Mouse (Mus musculus): Measurements from ENCODE around the gene Slc2a9. TPM values are rescaled to one million over a fixed set of nuclear protein-coding genes. Genes with fewer than 3 reads are reported as not detected.

Slc2a9 gene
- polyA plus RNA-seq, 1 experiment from 2014 or later = 0.62 TPM

DNA sequence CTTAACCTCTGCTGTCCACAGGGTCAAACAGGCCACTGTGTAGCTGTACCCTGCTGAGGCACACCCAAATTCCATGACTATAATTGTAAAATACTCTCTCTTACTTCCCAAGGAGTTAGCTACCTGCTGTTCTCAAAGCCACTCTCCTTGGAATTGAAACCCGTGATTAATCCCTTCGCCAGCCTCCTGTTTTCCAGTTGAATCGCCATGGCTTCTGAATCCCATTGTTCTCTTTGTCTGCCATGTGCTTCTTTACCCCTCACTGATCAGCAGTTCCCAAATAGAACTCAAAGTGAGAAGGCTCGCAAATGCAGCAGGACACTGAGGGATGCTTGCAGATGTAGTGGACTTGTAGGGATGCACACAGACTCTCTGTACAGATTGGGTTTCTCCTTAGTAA lies 80.5 kb downstream of the Slc2a9 start:
- TF ChIP-seq CTCF (IDR thresholded peaks at IDR 0.05; ENCODE audit: low read depth) (no peak), EP300 (optimal IDR thresholded peaks at IDR 0.05) (no peak)

DNA sequence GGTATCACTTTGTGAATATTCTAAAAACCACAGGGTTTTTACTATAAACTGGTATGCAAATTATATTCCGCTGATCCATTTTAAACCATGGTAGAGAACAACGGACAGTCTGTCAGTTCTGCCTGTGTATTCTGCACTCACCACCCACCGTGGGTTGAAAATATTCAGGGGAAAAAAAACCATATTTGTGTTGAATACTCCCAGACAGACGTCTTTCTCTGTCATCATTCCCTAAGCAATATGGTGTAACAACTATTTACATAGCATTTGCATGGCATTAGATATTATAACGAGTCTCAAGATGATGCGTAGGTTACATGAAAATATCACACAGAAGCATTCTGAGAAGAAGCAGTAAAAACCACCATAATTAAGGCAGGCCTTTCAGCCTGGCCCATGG lies 84.1 kb downstream of the Slc2a9 start:
- no peak for DNase-seq (ENCODE audit: low spot score)
- Histone ChIP-seq H3K9me3 (ENCODE audit: control insufficient read depth, low read length) (no peaks in the 10 kb centered on the region), H3K27me3 (ENCODE audit: control insufficient read depth, insufficient read depth, low read length) (no peaks in the 10 kb centered on the region), H3K4me2 (replicated peaks; ENCODE audit: low read depth) (no peak overlapping the region), H3K9ac (ENCODE audit: low read length) (no peak overlapping the region), H3K36me3 (ENCODE audit: control insufficient read depth, insufficient read depth, low read length) (no peaks in the 10 kb centered on the region), H3K4me1 (replicated peaks; ENCODE audit: control insufficient read depth, insufficient read depth) (no peaks in the 10 kb centered on the region), H3K4me3 (ENCODE audit: low read depth, low read length) (no peak overlapping the region), H3K27ac (replicated peaks) (no peak overlapping the region)
- TF ChIP-seq EP300 (optimal IDR thresholded peaks at IDR 0.05) (no peak), CTCF (IDR thresholded peaks at IDR 0.05; ENCODE audit: low read depth) (no peak)
- no peak for ATAC-seq (ENCODE audit: low FRiP score, low TSS enrichment)
- WGBS = 88% methylated on average over 6 of the region's 6 CpGs

More for the DNA sequence above, 80.5 kb downstream of the Slc2a9 start:
- DNase-seq (ENCODE audit: low spot score) (no peak), ATAC-seq (ENCODE audit: low FRiP score, low TSS enrichment) (no peak)
- 51% methylated on average over 4 of the region's 4 CpGs for WGBS
- Histone ChIP-seq H3K27ac (replicated peaks) (no peak overlapping the region), H3K4me2 (replicated peaks; ENCODE audit: low read depth) (no peak overlapping the region), H3K9ac (ENCODE audit: low read length) (no peak overlapping the region), H3K9me3 (ENCODE audit: control insufficient read depth, low read length) (no peaks in the 10 kb centered on the region), H3K36me3 (ENCODE audit: control insufficient read depth, insufficient read depth, low read length) (no peaks in the 10 kb centered on the region), H3K27me3 (ENCODE audit: control insufficient read depth, insufficient read depth, low read length) (no peaks in the 10 kb centered on the region), H3K4me1 (replicated peaks; ENCODE audit: control insufficient read depth, insufficient read depth) (no peaks in the 10 kb centered on the region), H3K4me3 (ENCODE audit: low read depth, low read length) (no peak overlapping the region)

DNA sequence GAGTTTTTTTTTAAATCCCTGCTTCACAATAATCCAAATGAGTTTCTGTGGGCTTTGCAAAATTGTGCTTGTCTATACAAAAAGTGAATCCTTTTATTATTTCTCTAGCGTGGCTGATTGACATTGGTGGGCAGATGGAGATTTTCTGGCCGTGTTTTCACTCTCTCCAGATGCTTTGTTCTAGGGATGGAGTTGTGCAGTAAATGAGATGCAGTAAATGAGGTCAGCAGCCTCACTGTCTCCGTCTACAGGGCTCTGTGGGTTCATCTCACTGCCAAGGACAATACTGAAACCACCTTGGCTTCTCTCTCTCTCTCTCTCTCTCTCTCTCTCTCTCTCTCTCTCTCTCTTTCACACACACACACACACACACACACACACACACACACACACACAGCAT lies 99.3 kb downstream of the Slc2a9 start:
- no peak overlapping the region for H3K9ac ChIP-seq (ENCODE audit: low read length)
- no peaks in the 10 kb centered on the region for H3K9me3 ChIP-seq (ENCODE audit: control insufficient read depth, low read length)
- ATAC-seq (ENCODE audit: low FRiP score, low TSS enrichment) (no peak), DNase-seq (ENCODE audit: low spot score) (no peak)
- no peaks in the 10 kb centered on the region for H3K4me1 ChIP-seq (replicated peaks; ENCODE audit: control insufficient read depth, insufficient read depth)
- H3K27me3 ChIP-seq (ENCODE audit: control insufficient read depth, insufficient read depth, low read length) = no peaks in the 10 kb centered on the region
- WGBS = 49% methylated on average over 3 of the region's 3 CpGs
- no peak overlapping the region for H3K27ac ChIP-seq (replicated peaks)
- H3K4me3 ChIP-seq (ENCODE audit: low read depth, low read length) = no peak overlapping the region
- no peaks in the 10 kb centered on the region for H3K36me3 ChIP-seq (ENCODE audit: control insufficient read depth, insufficient read depth, low read length)
- no peak overlapping the region for H3K4me2 ChIP-seq (replicated peaks; ENCODE audit: low read depth)
- no peak for TF ChIP-seq EP300 (optimal IDR thresholded peaks at IDR 0.05)

DNA sequence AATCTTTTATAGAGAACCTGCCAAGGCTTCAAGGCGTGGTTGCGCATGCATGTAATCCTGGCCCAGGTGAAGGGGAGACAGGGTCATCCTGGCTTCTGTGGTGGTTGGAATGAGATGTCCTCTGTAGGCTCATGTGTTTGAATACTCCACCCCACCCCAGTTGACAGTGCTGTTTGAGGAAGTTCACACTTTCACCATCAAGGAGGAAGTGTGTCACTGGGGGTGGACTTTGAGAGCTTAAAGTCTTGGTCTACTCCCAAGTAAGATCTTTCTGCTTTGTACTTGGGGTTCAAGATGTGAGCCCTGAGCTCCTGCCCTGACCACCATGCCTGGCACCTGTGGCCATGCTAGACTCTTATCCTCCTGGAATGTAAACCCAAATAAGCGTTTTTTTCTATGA lies 100.7 kb downstream of the Slc2a9 start:
- 84% methylated on average over 3 of the region's 3 CpGs for WGBS
- no peaks in the 10 kb centered on the region for H3K9me3 ChIP-seq (ENCODE audit: control insufficient read depth, low read length)
- no peak for TF ChIP-seq CTCF (IDR thresholded peaks at IDR 0.05; ENCODE audit: low read depth)
- no peak for TF ChIP-seq EP300 (optimal IDR thresholded peaks at IDR 0.05)
- no peaks in the 10 kb centered on the region for H3K27me3 ChIP-seq (ENCODE audit: control insufficient read depth, insufficient read depth, low read length)
- H3K27ac ChIP-seq (replicated peaks) = no peak overlapping the region
- ATAC-seq (ENCODE audit: low FRiP score, low TSS enrichment) (no peak), DNase-seq (ENCODE audit: low spot score) (no peak)
- H3K9ac ChIP-seq (ENCODE audit: low read length) = no peak overlapping the region
- no peaks in the 10 kb centered on the region for H3K4me1 ChIP-seq (replicated peaks; ENCODE audit: control insufficient read depth, insufficient read depth)
- no peaks in the 10 kb centered on the region for H3K36me3 ChIP-seq (ENCODE audit: control insufficient read depth, insufficient read depth, low read length)
- no peak overlapping the region for H3K4me3 ChIP-seq (ENCODE audit: low read depth, low read length)
- no peak overlapping the region for H3K4me2 ChIP-seq (replicated peaks; ENCODE audit: low read depth)

DNA sequence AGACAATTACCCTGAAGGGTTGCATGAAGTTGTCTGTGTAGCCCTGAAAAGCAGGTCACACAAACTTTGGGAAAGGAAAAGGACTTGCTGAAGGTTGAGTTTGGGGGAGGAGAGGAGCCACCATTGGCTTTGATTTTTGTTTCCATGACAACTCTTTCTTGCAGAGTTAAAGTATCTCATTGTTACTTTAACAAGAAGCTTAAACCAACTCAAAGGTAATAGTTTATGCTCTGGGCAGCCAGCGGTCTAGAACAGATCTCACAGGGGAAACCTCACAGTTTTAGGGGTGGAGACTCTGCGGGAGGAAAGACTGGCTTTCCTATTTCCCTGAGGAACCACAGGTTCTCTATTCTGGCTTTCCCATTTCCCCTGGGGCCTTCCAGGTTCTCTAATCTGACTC lies 114.1 kb downstream of the Slc2a9 start:
- DNase-seq (ENCODE audit: low spot score) = no peak
- Histone ChIP-seq H3K4me3 (ENCODE audit: low read depth, low read length) (no peak overlapping the region), H3K27ac (replicated peaks) (no peak overlapping the region), H3K9me3 (ENCODE audit: control insufficient read depth, low read length) (no peaks in the 10 kb centered on the region), H3K4me2 (replicated peaks; ENCODE audit: low read depth) (no peak overlapping the region), H3K36me3 (ENCODE audit: control insufficient read depth, insufficient read depth, low read length) (no peaks in the 10 kb centered on the region), H3K4me1 (replicated peaks; ENCODE audit: control insufficient read depth, insufficient read depth) (no peaks in the 10 kb centered on the region), H3K9ac (ENCODE audit: low read length) (no peak overlapping the region), H3K27me3 (ENCODE audit: control insufficient read depth, insufficient read depth, low read length) (no peaks in the 10 kb centered on the region)
- 47% methylated on average over 2 of the region's 2 CpGs for WGBS
- no peak for ATAC-seq (ENCODE audit: low FRiP score, low TSS enrichment)
- TF ChIP-seq CTCF (IDR thresholded peaks at IDR 0.05; ENCODE audit: low read depth) (no peak), EP300 (optimal IDR thresholded peaks at IDR 0.05) (no peak)

- H3K4me3 ChIP-seq (ENCODE audit: low read depth, low read length) = no peak overlapping the region
- no peaks in the 10 kb centered on the region for H3K27me3 ChIP-seq (ENCODE audit: control insufficient read depth, insufficient read depth, low read length)
- no peak for TF ChIP-seq EP300 (optimal IDR thresholded peaks at IDR 0.05)
- no peak for TF ChIP-seq CTCF (IDR thresholded peaks at IDR 0.05; ENCODE audit: low read depth)
- DNase-seq (ENCODE audit: low spot score) = no peak
- no peak overlapping the region for H3K9ac ChIP-seq (ENCODE audit: low read length)
- 44% methylated on average over 10 of the region's 10 CpGs for WGBS
- H3K9me3 ChIP-seq (ENCODE audit: control insufficient read depth, low read length) = no peaks in the 10 kb centered on the region
- no peak overlapping the region for H3K27ac ChIP-seq (replicated peaks)
- no peaks in the 10 kb centered on the region for H3K36me3 ChIP-seq (ENCODE audit: control insufficient read depth, insufficient read depth, low read length)
- no peaks in the 10 kb centered on the region for H3K4me1 ChIP-seq (replicated peaks; ENCODE audit: control insufficient read depth, insufficient read depth)
- H3K4me2 ChIP-seq (replicated peaks; ENCODE audit: low read depth) = no peak overlapping the region
- no peak for ATAC-seq (ENCODE audit: low FRiP score, low TSS enrichment)
Observed at GRCm38 (mm10) chr5:38388420-38388823, 114.5 kb downstream of the Slc2a9 start.
